Mouse (Mus musculus): ENCODE measurements around the gene Arhgef9. TPM values are rescaled to one million over a fixed set of nuclear protein-coding genes. Genes with fewer than 3 reads are reported as not detected.

Gene Arhgef9
- polyA plus RNA-seq, 1 experiment, result 8.8 TPM

DNA sequence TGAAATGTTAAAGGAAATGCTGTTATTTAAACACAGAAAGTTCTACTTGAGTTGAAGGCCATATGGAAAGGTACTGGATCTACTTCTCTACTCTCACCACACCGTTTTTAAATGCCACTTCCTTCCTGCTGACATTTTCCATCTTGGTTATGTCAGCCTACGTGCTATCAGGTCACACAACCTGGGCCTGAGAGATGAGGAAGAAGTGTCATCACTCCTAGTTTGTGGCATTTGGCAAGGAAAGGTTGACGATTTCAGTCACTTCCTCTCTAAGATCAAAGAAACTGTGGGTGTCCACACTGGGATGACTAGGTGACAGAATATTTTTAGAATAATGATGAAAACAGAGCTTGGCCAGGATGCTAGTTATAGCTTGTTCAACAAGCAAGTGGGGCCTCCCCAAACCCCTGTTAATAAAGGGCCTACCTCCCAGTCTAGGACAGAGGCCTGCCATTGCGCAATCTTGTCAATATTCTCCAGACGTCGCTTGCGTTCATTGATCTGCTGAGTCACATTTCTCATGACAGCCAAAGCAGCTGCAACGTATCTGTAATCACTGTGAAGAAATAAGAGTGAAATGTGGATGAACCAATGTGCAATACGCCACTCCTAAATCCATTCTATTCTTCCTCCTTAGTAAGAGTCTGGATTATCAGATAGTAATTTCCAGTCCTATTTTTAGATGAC lies 119.5 kb downstream of the Arhgef9 start:
- Histone ChIP-seq H3K4me1 (ENCODE audit: control insufficient read depth, insufficient read depth, low read length) (no peaks in the 10 kb centered on the region), H3K27ac (ENCODE audit: control insufficient read depth, insufficient read depth, low read depth, low read length, poor library complexity) (no peak overlapping the region), H3K4me3 (replicated peaks; ENCODE audit: control insufficient read depth, low read depth, low read length) (no peak overlapping the region)
- 50% methylated on average over 9 of the region's 9 CpGs for WGBS
- TF ChIP-seq POLR2A (IDR thresholded peaks at IDR 0.05; ENCODE audit: borderline replicate concordance, control insufficient read depth, low read depth, low read length), result no peak
- TF ChIP-seq CTCF (IDR thresholded peaks at IDR 0.05; ENCODE audit: control insufficient read depth, insufficient read depth, low read length), result no peak

DNA sequence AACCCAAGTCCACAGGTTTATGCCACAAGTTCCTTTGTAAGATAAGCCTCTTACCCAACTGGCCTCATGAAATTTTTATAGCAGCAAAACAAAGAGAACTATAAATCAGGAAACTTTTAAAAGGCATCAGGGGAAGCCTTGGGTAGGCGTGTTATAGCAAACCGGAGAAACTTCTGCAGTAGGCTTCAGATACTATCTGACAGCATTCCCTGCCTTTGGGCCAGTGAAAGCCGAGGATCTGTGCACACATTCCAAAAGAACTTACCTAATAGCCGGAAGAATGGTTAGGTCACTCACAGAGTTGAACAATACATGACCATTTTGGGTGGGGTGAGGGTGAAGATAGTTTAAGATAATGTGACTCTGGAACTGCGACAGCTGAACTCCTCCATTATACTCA lies 168.7 kb downstream of the Arhgef9 start:
- 81% methylated on average over 5 of the region's 5 CpGs for WGBS
- TF ChIP-seq POLR2A (IDR thresholded peaks at IDR 0.05; ENCODE audit: borderline replicate concordance, control insufficient read depth, low read depth, low read length), result no peak
- TF ChIP-seq CTCF (IDR thresholded peaks at IDR 0.05; ENCODE audit: control insufficient read depth, insufficient read depth, low read length), result no peak
- Histone ChIP-seq H3K27ac (ENCODE audit: control insufficient read depth, insufficient read depth, low read depth, low read length, poor library complexity) (no peak overlapping the region), H3K4me3 (replicated peaks; ENCODE audit: control insufficient read depth, low read depth, low read length) (no peak overlapping the region), H3K4me1 (ENCODE audit: control insufficient read depth, insufficient read depth, low read length) (no peaks in the 10 kb centered on the region; the same call in 1 of the 2 replicates)

DNA sequence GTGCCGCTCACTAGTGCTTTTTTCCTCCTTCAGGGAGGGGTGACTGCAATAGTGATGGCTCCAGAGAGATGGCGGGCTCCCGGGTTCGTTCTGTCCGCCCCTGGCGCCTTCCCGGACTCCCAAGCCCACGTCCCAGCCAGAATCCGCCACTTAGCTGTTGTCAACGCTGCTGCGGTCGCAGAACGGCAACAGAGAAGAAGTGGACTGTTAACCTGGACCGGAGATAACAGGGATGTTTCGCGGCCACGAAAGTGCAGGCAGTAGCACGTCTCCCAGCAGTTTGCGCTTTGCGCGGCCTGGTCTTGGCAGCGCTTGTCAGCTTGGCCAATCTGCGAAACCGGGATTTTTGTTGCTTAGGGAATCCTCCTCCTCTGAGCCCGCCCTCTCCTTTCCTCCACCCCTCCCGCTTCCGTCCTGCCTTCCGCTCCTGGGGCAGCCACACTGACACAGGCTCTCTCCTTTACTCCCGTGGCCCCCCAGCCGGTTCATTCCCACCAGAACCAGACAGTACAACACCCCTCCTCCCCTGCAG lies 170.2 kb downstream of the Arhgef9 start, which contains the start of gene Spin4:
TSS of gene Spin4 (minus strand) at position 322 of the 532 bp plus-strand sequence.
- peak within 1 kb of the TSS; percentile 66 for H3K4me3 ChIP-seq (replicated peaks; ENCODE audit: control insufficient read depth, low read depth, low read length)
- TF ChIP-seq POLR2A (IDR thresholded peaks at IDR 0.05; ENCODE audit: borderline replicate concordance, control insufficient read depth, low read depth, low read length), result peak; percentile 41; the same call in 1 of the 2 replicates
- no peak for TF ChIP-seq CTCF (IDR thresholded peaks at IDR 0.05; ENCODE audit: control insufficient read depth, insufficient read depth, low read length)
- H3K27ac ChIP-seq (ENCODE audit: control insufficient read depth, insufficient read depth, low read depth, low read length, poor library complexity), result no peak within 1 kb of the TSS; the same call in 1 of the 2 replicates
- no peaks in the 10 kb centered on the region; the same call in 1 of the 2 replicates for H3K4me1 ChIP-seq (ENCODE audit: control insufficient read depth, insufficient read depth, low read length)
- 11% methylated on average over 30 of the region's 30 CpGs for WGBS

DNA sequence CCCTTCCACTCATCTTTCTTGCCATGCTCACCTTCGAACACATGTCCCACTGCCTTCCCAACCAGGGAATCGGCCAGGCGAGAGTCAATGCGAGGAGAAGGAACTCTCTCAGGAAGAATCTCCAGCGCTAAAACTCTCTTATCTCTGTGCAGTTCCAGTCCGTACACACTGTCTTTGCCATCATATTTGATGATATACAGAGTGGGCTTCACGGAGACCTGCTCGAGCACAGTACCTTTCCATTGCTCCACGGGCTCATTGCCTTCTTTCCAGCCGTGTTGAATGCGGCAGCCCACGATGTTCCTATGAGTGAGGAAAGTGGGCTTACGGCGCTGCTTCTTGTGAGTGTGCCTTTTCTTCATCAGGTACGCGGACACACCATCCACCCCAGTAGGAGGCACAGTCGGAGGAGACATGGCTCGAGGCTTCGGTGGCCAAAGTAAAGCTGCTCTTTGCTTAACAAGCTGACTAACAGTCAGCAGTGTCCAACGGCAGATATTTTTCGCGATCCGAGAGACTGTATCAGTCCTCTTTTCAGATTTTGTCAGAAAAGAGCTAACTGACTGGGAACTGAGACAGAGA lies 170.8 kb downstream of the Arhgef9 start:
- H3K4me1 ChIP-seq (ENCODE audit: control insufficient read depth, insufficient read depth, low read length), result no peaks in the 10 kb centered on the region; the same call in 1 of the 2 replicates
- TF ChIP-seq CTCF (IDR thresholded peaks at IDR 0.05; ENCODE audit: control insufficient read depth, insufficient read depth, low read length), result no peak
- no peak for TF ChIP-seq POLR2A (IDR thresholded peaks at IDR 0.05; ENCODE audit: borderline replicate concordance, control insufficient read depth, low read depth, low read length)
- no peak overlapping the region for H3K27ac ChIP-seq (ENCODE audit: control insufficient read depth, insufficient read depth, low read depth, low read length, poor library complexity)
- H3K4me3 ChIP-seq (replicated peaks; ENCODE audit: control insufficient read depth, low read depth, low read length), result peak overlapping the region; percentile 26
- 16% methylated on average over 23 of the region's 23 CpGs for WGBS

DNA sequence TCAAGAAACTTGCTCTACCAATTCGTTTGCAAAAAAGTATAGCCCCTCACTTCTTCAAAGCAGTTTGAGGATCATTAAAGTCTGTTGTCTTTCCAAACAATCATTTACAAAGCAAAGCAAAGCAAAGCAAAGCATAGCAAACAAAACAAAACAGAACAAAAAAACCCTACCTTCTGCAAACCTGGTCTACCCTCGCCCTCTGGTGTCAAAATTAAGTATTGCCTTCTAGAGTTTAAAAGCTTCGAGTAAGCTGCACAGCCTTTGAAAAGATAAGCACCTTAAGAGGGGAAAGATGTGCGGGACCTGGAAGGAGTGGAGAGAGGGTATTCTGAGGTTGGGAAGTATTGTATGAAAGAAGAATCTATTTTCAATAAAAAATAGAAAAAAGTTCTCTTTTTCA lies 184.6 kb downstream of the Arhgef9 start:
- TF ChIP-seq POLR2A (IDR thresholded peaks at IDR 0.05; ENCODE audit: borderline replicate concordance, control insufficient read depth, low read depth, low read length) (no peak), CTCF (IDR thresholded peaks at IDR 0.05; ENCODE audit: control insufficient read depth, insufficient read depth, low read length) (no peak)
- Histone ChIP-seq H3K4me3 (replicated peaks; ENCODE audit: control insufficient read depth, low read depth, low read length) (no peak overlapping the region), H3K4me1 (ENCODE audit: control insufficient read depth, insufficient read depth, low read length) (no peaks in the 10 kb centered on the region), H3K27ac (ENCODE audit: control insufficient read depth, insufficient read depth, low read depth, low read length, poor library complexity) (no peak overlapping the region)
- 14% methylated on average over 4 of the region's 4 CpGs for WGBS

Other genes starting within 250 kb of the Arhgef9 start
- gene Spin4, start 170.2 kb downstream of the Arhgef9 start, polyA plus RNA-seq (2011; ENCODE audit: insufficient read depth, insufficient read length, low replicate concordance, missing spikeins), result not detected in 2 replicates
- gene Amer1, start 248.0 kb upstream of the Arhgef9 start, polyA plus RNA-seq (2011; ENCODE audit: insufficient read depth, insufficient read length, low replicate concordance, missing spikeins), result 1.8 and 2.6 TPM in 2 replicates